Mouse (Mus musculus) liver, postnatal 0 days (tissue): ENCODE results near the gene BC107364. TPM values are rescaled to one million over a fixed set of nuclear protein-coding genes. Genes with fewer than 3 reads are reported as not detected.
"Not testable (repeated sequence)": the region's sequence is repeated elsewhere in the genome, so short reads cannot be mapped to it uniquely, and the experiment has no call there.

Experiments used
- ATAC-seq: fragments of 200-750 bp; cut with Nextera tagmentation; 2 replicates; pipeline ENCODE4 v1.8.0; 2017; ENCODE audit warnings: mild to moderate bottlenecking, moderate library complexity
- DNase-seq: peaks from one replicate; pipeline ENCODE4 v3.0.0-alpha.2; 2016
- H3K27ac ChIP-seq: fragments of 300-500 bp; sonication (generic); 2 replicates; pipeline ENCODE4 v1.5.1; 2014; ENCODE audit warnings: antibody characterized with exemption, moderate library complexity, mild to moderate bottlenecking, low read depth
- H3K27me3 ChIP-seq: fragments of 300-500 bp; sonication (generic); 2 replicates; pipeline ENCODE4 v1.6.1; 2014; ENCODE audit warnings: low read length, control low read depth, mixed read lengths; ENCODE audit not compliant: insufficient read depth
- H3K36me3 ChIP-seq: fragments of 300-500 bp; sonication (generic); replicated peaks from 2 replicates; pipeline ENCODE4 v1.6.1; 2014; ENCODE audit warnings: mild to moderate bottlenecking, control low read depth, low read length, moderate library complexity, mixed read lengths; ENCODE audit not compliant: insufficient read depth
- H3K4me1 ChIP-seq: fragments of 300-500 bp; sonication (generic); 2 replicates; pipeline ENCODE4 v1.6.1; 2014; ENCODE audit warnings: antibody characterized with exemption, mild to moderate bottlenecking, control low read depth; ENCODE audit not compliant: insufficient read depth
- H3K4me2 ChIP-seq: fragments of 300-500 bp; sonication (generic); 2 replicates; pipeline ENCODE4 v1.6.1; 2014; ENCODE audit warnings: low read depth, mild to moderate bottlenecking, low read length, moderate library complexity, mixed read lengths
- H3K4me3 ChIP-seq: fragments of 300-500 bp; sonication (generic); 2 replicates; pipeline ENCODE4 v1.5.1; 2014; ENCODE audit warnings: low read depth, low read length
- H3K9ac ChIP-seq: fragments of 300-500 bp; sonication (generic); replicated peaks from 2 replicates; pipeline ENCODE4 v1.6.1; 2014; ENCODE audit warnings: mild to moderate bottlenecking, moderate library complexity
- H3K9me3 ChIP-seq: fragments of 300-500 bp; sonication (generic); 2 replicates; pipeline ENCODE4 v1.6.1; 2016; ENCODE audit warnings: mild to moderate bottlenecking, control low read depth, low read length, mixed read lengths
- CTCF ChIP-seq: sonication (generic); IDR thresholded peaks from 2 replicates; pipeline ENCODE4 v1.5.1; 2016; ENCODE audit warnings: antibody characterized with exemption, low read depth
- EP300 ChIP-seq: IDR thresholded peaks from 2 replicates; pipeline ENCODE4 v1.6.1; 2016; ENCODE audit warnings: antibody characterized with exemption, low read depth, mild to moderate bottlenecking
- WGBS: fragments of 180-500 bp; shearing (Covaris S2); extraction: QIAGEN DNeasy Blood & Tissue Kit; methylation state at CpG from one replicate; pipeline ENCODE4 v1.1.7; 2014; ENCODE audit not compliant: insufficient replicate concordance; 5-methylcytosine and 5-hydroxymethylcytosine counted together
- polyA plus RNA-seq: library from polyadenylated mRNA; unstranded; fragments of >200 nt; fragmentation: Nextera tagmentation; extraction: Ambion mirVana; gene quantifications from 2 replicates; pipeline ENCODE4 v1.2.1, GENCODE M21; 2015

The BC107364 gene
- polyA plus RNA-seq, 1 experiment from 2014 or later, result not detected

DNA sequence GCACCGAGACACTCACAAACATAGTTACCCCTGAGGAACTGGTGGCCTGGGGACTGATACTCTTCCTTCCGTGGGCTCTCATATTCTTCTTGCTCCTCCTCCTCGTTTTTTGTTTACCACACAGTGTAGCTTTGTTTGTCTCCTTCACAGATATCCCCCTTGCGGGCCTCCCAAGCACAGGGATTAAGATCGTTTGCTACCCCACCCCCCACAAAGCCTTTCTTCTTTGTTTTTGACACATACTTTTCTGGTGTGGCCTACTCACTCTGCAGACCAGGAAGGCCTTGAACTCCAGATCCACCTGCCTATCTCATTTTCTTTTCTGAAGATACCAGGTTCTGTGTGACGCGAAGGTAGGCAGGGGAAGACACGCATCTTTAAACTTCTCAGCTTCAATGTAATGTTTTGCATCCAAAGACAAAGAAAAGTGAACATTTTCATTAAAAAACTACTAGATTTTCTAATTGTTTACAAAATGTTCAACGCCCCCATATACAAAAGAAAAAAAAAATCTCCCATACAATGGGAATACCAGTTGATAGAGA, 38.5 kb downstream of the BC107364 start:
- Histone ChIP-seq H3K4me1 (peaks cover 20% of the 10 kb centered on the region), H3K9ac (peak overlapping the region; percentile 92; the same call in 1 of the 2 replicates), H3K27me3 (peaks cover 21% of the 10 kb centered on the region), H3K4me2 (peak overlapping the region; percentile 90), H3K9me3 (no peaks in the 10 kb centered on the region), H3K4me3 (peak overlapping the region; percentile 71), H3K36me3 (no peaks in the 10 kb centered on the region), H3K27ac (no peak overlapping the region)
- no peak for ATAC-seq
- no peak for DNase-seq
- no peak for TF ChIP-seq EP300
- no peak for TF ChIP-seq CTCF
- WGBS, result 58% methylated on average over 9 of the region's 9 CpGs

DNA sequence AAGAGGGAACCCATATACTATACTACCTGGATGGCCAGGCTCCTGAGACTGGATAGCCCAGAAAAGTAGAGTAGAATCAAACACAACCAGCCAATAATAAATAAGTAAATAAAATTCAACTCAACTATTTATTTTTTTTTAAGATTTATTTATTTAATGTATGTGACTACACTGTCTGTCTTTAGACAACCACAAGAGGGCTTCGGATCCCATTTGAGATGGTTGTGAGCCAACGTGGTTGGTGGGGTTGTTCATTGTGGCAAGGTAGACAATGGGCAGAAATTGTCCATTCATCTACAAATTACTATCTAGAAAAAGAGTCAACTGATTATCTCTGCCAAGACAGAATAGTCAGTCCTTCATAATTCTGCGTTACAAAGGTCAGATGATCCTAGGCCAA, 40.3 kb downstream of the BC107364 start:
- H3K4me1 ChIP-seq, result peaks cover 20% of the 10 kb centered on the region
- no peak for ATAC-seq
- H3K27ac ChIP-seq, result no peak overlapping the region
- WGBS, result 74% methylated on average over 3 of the region's 3 CpGs
- H3K36me3 ChIP-seq, result no peaks in the 10 kb centered on the region
- no peak overlapping the region for H3K4me2 ChIP-seq
- no peaks in the 10 kb centered on the region for H3K9me3 ChIP-seq
- no peak overlapping the region for H3K4me3 ChIP-seq
- DNase-seq, result no peak
- H3K27me3 ChIP-seq, result peaks cover 30% of the 10 kb centered on the region
- TF ChIP-seq CTCF (0 out of 2 replicates have a peak, but pooled peaks have one; percentile 13), EP300 (no peak)
- no peak overlapping the region for H3K9ac ChIP-seq

DNA sequence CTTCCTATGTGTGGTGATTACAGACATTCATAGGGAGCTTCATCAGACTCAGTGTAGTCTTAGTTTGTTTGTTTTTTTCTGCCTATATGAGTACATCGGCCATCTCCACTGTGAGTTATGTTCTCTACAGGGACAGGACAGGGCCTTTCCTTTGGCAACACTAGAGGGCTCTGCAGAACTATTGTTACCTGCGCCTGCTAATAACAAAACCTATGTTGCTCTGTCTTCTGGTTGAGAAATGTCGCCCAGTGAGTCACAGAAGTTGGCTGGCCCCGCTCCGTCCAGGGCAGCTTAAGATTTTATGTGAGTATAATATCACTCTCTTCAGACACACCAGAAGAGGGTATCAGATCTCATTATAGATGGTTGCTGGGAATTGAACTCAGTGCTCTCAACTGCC, 41.1 kb downstream of the BC107364 start:
- TF ChIP-seq CTCF (peak; percentile 42), EP300 (no peak)
- WGBS, result 74% methylated on average over 5 of the region's 5 CpGs
- H3K36me3 ChIP-seq, result no peaks in the 10 kb centered on the region
- no peaks in the 10 kb centered on the region for H3K9me3 ChIP-seq
- peaks cover 36% of the 10 kb centered on the region for H3K27me3 ChIP-seq
- H3K9ac ChIP-seq, result no peak overlapping the region
- no peak overlapping the region for H3K4me3 ChIP-seq
- H3K27ac ChIP-seq, result no peak overlapping the region
- DNase-seq (no peak), ATAC-seq (no peak)
- peaks cover 20% of the 10 kb centered on the region for H3K4me1 ChIP-seq
- no peak overlapping the region for H3K4me2 ChIP-seq

DNA sequence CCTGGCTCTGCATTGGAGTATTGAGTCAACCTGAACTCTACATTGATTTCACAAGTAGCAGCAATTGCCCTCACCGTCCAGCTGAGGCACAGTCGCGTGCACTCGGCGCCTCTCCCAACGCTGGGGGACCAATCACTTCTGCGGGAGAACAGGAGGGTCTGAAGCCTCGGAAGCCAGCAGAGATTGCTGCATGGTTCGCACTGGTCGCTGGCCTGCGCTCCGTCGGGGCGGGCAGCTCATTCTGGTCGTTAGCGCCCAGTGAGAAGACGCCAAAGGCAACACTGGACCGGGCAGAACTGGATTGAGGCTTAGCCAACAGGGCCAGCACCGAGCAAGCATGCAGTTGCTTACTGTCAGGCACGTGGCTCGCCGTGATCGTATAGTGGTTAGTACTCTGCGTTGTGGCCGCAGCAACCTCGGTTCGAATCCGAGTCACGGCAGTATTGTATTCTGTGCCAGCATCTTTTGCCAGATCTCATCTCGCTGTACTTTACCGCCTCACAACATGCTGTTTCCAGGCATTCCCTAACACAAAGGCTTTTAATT, 42.3 kb downstream of the BC107364 start:
- Histone ChIP-seq H3K27ac (no peak overlapping the region), H3K27me3 (peaks cover 48% of the 10 kb centered on the region), H3K4me3 (peak overlapping the region; percentile 19), H3K9me3 (no peaks in the 10 kb centered on the region), H3K36me3 (no peaks in the 10 kb centered on the region), H3K4me1 (peaks cover 18% of the 10 kb centered on the region), H3K4me2 (peak overlapping the region; percentile 45), H3K9ac (no peak overlapping the region)
- TF ChIP-seq EP300 (no peak), CTCF (0 out of 2 replicates have a peak, but pooled peaks have one; percentile 14)
- WGBS, result 5% methylated on average over 31 of the region's 31 CpGs
- peak; percentile 83 for ATAC-seq
- DNase-seq, result peak; percentile 55

DNA sequence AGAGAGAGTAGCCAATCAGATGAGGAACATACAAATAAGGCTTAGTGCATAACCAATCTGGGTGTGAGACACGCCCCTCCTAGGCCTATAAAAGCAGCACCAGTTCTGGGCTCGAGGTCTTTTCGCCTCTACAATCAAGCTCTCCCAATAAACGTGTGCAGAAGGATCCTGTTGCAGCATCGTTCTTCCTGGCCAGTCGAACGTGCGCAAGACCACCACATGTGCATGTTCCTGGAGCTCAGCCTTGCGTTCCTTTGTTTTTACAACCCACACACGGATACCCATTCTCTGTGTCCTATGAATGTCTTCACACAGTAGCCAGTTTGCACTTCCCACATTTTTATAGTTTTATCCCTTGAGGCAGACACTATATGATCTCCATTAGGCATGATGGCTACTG, 44.0 kb downstream of the BC107364 start:
- H3K9ac ChIP-seq, H3K4me3 ChIP-seq, H3K4me2 ChIP-seq, DNase-seq, ATAC-seq, H3K4me1 ChIP-seq, H3K36me3 ChIP-seq, H3K27ac ChIP-seq, H3K9me3 ChIP-seq: not testable (repeated sequence)
- H3K27me3 ChIP-seq, result peaks cover 65% of the 10 kb centered on the region
- WGBS, result 90% methylated on average over 8 of the region's 10 CpGs

DNA sequence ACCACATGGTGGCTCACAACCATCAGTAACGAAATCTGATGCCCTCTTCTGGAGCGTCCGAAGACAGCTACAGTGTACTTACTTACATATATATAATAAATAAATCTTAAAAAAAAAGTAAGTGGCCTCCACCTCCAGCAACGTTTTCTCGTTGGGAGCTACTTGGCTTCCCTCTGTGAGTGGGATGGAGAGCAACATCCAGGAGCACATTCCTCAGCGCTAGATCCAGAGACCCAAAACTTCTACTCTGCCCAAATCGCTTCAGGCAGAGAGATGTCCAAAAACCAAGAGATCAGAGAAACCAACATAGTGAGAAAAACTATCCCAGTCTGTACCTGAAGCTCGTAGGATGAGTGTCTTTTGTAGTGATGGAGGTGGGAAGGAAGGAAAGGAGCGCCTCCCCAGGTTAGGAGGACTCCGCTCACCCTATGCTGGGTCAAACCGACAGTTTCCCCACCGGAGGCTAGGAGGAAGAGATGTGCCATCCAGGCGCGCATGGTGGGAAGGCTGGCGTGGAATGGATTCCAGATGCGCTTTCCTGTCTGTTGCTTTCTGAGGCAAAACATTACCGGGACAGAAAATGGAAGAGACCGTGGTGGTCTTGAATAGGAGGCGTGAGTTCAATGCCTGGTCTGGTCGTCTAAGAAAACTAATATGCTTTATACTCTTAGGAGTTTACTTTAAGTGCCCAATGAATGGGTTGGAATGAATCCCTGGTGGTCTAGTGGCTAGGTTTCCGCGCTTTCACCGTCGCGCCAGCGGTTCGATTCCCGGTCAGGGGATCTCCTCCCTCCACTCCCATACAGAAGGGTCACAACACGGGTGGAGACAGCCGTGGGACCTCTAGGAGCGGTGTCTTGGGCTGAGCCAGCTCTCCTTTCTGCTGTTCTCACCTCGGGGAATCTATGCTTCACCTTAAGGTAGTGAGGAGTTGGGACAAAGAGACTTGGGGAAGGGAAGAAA, 46.3 kb downstream of the BC107364 start:
- TF ChIP-seq EP300 (no peak), CTCF (no peak)
- no peak overlapping the region for H3K27ac ChIP-seq
- peaks cover 13% of the 10 kb centered on the region for H3K4me1 ChIP-seq
- no peaks in the 10 kb centered on the region for H3K36me3 ChIP-seq
- no peak overlapping the region for H3K4me2 ChIP-seq
- peaks cover 84% of the 10 kb centered on the region for H3K27me3 ChIP-seq
- no peak overlapping the region for H3K4me3 ChIP-seq
- H3K9ac ChIP-seq, result no peak overlapping the region
- H3K9me3 ChIP-seq, result no peaks in the 10 kb centered on the region
- ATAC-seq, result no peak
- WGBS, result 56% methylated on average over 32 of the region's 32 CpGs
- DNase-seq, result no peak
